Mouse (Mus musculus) left cerebral cortex, postnatal 10 days (tissue): ENCODE data around the gene Dnajc13. TPM values are rescaled to one million over a fixed set of nuclear protein-coding genes. Genes with fewer than 3 reads are reported as not detected.

Source experiments
- DNase-seq, 2 experiments: peaks; one replicate each; pipeline ENCODE4 v3.0.0; 2021 to 2022; ENCODE audit warnings: low spot score in 2 of 2, mixed read lengths in 1 of 2; ENCODE audit errors: extremely low spot score in 1 of 2
- intact Hi-C: fragments of 180-260 bp; cut with DNase I; formaldehyde crosslinking; loops from one replicate; pipeline ENCODE4 v1.15.1; 2025
- total RNA-seq, 2 experiments: library from RNA; stranded (reverse); gene quantifications; 2 replicates each; pipeline ENCODE4 v1.2.3; 2021

The Dnajc13 gene
- total RNA-seq, 2 experiments from 2014 or later: 74.5 to 76.7 TPM

DNA sequence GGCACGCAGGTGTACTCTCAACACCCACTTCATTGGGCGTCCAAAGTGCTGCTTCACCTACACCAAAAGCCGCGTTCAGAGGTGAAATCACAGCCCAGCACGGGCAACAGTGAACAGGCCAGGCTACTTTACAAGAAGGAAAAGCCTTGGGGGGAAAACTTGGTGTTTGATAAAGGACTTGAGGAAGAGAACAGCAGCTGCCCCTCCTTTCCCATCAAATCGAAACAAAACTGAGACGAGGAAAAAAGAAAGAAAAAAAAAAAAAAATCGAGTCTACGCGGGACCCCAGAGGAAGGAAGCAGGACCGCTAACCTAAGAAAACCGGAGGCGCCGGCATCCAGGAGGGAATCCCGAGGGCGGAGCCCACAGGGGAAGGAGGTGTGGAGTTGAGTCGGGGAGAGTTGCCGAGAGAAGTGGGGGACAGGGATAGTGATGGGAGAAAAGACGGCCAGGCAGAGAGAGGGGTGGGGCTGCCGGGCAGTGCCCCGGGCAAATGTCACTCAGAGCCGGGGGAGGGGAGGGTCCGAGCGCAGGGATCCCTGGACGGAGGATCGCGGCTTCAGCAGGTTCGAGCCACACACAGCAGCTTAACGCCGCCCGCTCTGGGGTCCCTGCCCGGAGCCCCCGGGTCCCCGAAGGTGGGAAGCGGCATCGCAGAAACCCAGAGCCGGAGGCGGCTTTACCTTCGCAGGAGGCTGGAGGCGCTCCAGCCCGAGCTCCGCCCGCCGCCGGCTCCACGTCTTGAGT, 541 bp downstream of the Dnajc13 start:
- intact Hi-C loops: no loop called here
- peak in 1 of 2 experiments; percentile 68 for DNase-seq

DNA sequence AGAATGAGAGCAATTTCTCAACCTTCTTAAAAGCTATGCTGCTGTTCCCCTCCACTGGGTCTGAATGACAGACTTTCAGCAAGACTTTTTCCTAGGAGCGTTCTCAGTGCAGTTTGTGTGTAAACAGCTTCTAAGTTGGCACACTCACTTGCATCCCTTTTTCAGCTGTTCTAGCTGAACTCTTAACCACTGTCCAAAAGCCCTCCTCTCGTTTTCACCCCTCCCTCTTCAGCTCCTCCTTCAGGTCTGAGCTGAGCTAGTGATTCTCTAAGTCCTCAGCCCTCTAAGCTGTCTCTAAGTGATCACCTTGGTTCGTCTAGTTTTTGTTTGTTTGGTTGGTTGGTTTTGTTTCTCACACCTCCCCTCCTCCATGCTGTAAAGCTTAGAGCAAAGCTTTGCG, 2.4 kb downstream of the Dnajc13 start:
- intact Hi-C loops: no loop called here

GRCm38 (mm10) chr9:104256085-104256484, 6.6 kb downstream of the Dnajc13 start:
- DNase-seq: no peak
- intact Hi-C loops: no loop called here

More for the DNA sequence above, 2.4 kb downstream of the Dnajc13 start:
- DNase-seq: no peak

- DNase-seq: no peak
These were observed 8.1 kb downstream of the Dnajc13 start for GRCm38 (mm10) chr9:104254408-104255180.

DNA sequence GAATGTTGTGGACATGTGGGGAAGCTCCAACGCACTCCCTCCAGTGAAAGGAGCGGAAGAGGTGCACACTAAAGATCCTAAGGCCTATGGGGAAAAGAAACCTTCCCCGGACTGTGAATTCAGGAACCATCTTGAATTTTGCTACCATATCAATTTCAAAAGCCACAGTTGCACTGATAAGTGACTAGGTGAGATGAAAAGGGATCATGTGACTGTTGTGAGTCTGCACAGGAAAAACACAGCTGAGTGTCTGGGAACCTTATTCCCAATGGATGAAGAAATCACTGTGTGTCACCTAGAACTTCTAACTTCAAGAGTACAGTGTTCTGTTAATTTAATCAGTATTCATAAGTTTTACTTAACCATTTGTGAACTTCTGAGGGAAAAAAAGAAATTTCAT, 10.1 kb downstream of the Dnajc13 start:
- intact Hi-C loops: no loop called here
- DNase-seq: no peak

More at GRCm38 (mm10) chr9:104254408-104255180, 8.1 kb downstream of the Dnajc13 start:
- intact Hi-C loops: no loop called here

GRCm38 (mm10) chr9:104251687-104252086, 11.0 kb downstream of the Dnajc13 start:
- DNase-seq: no peak
- intact Hi-C loops: no loop called here

DNA sequence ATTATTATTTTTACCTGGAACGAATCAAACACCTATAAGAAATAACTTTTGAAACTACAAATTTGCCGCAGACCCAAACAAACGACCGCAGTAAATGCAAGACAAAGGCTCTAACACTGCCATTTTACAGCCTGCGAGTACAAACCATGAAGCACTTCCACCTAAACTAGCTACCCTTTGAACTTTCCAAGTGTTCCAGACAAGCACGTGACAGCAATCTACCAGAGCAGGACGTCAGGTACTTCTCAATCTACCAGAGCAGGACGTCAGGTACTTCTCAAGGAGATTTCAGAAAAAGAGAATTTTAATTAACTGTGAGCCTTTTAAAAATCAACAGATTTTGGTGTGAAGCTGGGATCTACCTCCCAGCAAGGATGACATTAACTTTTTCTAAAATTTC, 11.6 kb downstream of the Dnajc13 start:
- DNase-seq: no peak

GRCm38 (mm10) chr9:104247307-104247987, 15.3 kb downstream of the Dnajc13 start:
- intact Hi-C loops: no loop called here

More for the DNA sequence above, 11.6 kb downstream of the Dnajc13 start:
- intact Hi-C loops: no loop called here

GRCm38 (mm10) chr9:104243799-104244466, 18.8 kb downstream of the Dnajc13 start:
- intact Hi-C loops: no loop called here
- no peak for DNase-seq

More at GRCm38 (mm10) chr9:104247307-104247987, 15.3 kb downstream of the Dnajc13 start:
- no peak for DNase-seq

- intact Hi-C loops: no loop called here
- peak in 1 of 2 experiments; percentile 28 for DNase-seq
These were observed 22.6 kb downstream of the Dnajc13 start for GRCm38 (mm10) chr9:104240146-104240545.

- DNase-seq: no peak
- intact Hi-C loops: no loop called here
These were observed 23.7 kb downstream of the Dnajc13 start for GRCm38 (mm10) chr9:104239076-104239475.

DNA sequence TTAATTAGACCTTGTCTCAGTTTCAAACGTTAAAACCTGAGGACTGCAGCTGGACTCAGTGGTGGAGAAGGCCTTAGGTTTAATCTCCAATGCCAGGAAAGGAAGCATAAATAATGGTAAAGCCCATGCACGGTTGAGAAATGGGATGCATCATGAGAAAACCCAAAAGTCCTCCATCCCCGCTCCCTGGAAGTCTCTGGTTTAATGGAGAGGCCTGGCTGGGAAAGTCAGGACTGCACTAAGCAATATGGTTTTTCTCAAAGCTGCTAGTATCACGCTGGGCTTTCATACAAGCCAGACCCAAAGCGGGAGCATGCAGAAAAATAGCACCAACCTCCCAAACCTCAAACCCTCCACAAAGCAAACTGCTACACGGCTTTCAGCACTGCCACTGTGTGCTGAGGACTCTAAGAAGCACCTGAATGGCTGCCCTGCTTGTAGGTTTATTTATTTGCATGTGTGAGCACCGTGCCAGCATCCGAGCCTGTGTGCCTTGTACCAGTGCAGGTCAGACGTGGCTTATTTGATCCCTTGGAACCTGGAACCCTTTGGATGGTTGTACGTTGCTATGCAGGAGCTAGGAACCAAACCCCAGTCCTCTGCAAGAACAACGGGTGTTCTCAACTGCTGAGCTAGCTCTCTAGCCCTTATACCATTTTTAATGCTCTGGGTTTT, 26.3 kb downstream of the Dnajc13 start:
- DNase-seq: no peak
- intact Hi-C loops: no loop called here

- peak in 1 of 2 experiments; percentile 56 for DNase-seq
- intact Hi-C loops: no loop called here
These were observed 27.0 kb downstream of the Dnajc13 start for GRCm38 (mm10) chr9:104235751-104236150.

- no peak for DNase-seq
- intact Hi-C loops: no loop called here
These were observed 28.9 kb downstream of the Dnajc13 start for GRCm38 (mm10) chr9:104233815-104234214.

DNA sequence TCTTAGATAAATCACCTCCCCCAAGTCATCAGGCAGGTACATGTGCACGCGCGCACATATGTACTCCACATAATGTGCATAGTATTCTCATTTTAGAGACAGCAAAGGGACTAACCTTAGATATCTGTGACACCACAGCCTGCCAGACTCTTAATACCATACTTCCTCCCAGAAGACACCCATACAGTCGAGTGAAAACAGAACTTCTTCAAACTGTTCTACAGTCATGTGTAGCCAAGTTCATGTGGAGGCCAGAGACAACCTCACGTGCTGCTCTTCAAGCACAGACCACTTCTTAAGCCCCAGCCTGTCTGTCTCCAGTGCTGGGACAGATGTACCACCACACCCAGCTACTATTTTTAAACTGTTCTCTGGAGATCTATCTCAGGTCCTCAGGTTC, 29.7 kb downstream of the Dnajc13 start:
- intact Hi-C loops: no loop called here
- DNase-seq: no peak

- DNase-seq: no peak
- intact Hi-C loops: no loop called here
These were observed 30.7 kb downstream of the Dnajc13 start for GRCm38 (mm10) chr9:104232004-104232403.

GRCm38 (mm10) chr9:104211402-104211801, 51.3 kb downstream of the Dnajc13 start:
- intact Hi-C loops: no loop called here
- no peak for DNase-seq

GRCm38 (mm10) chr9:104203851-104204250, 58.9 kb downstream of the Dnajc13 start:
- intact Hi-C loops: loop anchor here (10.0 kb wide), 1 partner anchor 101 kb away; no protein-coding TSS in a partner anchor
- DNase-seq: peak; percentile 16 to 40
